ENCODE assay signal across 9 mouse cellular contexts in genomic region chr8:120228781-120229573, GRCm38 (mm10). TPM values are rescaled to one million over a fixed set of nuclear protein-coding genes. Genes with fewer than 3 reads are reported as not detected.
DNase-seq lines count a peak whose midpoint lies in the region; ATAC-seq and TF ChIP-seq lines count a peak whose summit lies in the region.
"Had no signal": no experiment of that assay in that cellular context is flagged by ENCODE, and none has a peak within 500 bp of the region (broad histone marks: within the 10 kb centered on the region; RNA-seq: fewer than 3 reads in every experiment).

No protein-coding gene starts in this region.

- H3K4me2 ChIP-seq in limb, embryonic 14.5 days (replicated peaks; ENCODE audit: low read depth, low read length, severe bottlenecking), result peak overlapping the region; percentile 98

- H3K27ac ChIP-seq in cortical plate, adult 2 months (ENCODE audit: insufficient read depth, low read length), result no peak overlapping the region
- peak overlapping the region; percentile 88 for H3K27ac ChIP-seq in hindbrain, embryonic 10.5 days
- peak overlapping the region; percentile 65 for H3K27ac ChIP-seq in limb, embryonic 14.5 days (replicated peaks; ENCODE audit: low read depth, low read length)

- H3K36me3 ChIP-seq in erythroblast, embryonic 14.5 days (ENCODE audit: control insufficient read depth), result no peaks in the 10 kb centered on the region
- H3K36me3 ChIP-seq in hindbrain, embryonic 10.5 days, result no peaks in the 10 kb centered on the region
- peaks cover 6% of the 10 kb centered on the region; the same call in 1 of the 2 replicates for H3K36me3 ChIP-seq in limb, embryonic 14.5 days (ENCODE audit: control insufficient read depth, insufficient read depth, low read length)

- peak; percentile 17 for DNase-seq in CD4-positive helper T cell, adult 2 months (ENCODE audit: low read depth, low spot score)
- peak; percentile 57 for DNase-seq in hindbrain, embryonic 10.5 days (ENCODE audit: low spot score)
- DNase-seq in limb, embryonic 14.5 days (ENCODE audit: low spot score), result no peak
- DNase-seq in retina, postnatal 1 day, result peak; percentile 75
- no peak for DNase-seq in ovary, postnatal 10 days (ENCODE audit: low spot score)

- TF ChIP-seq POLR2A in cortical plate, adult 2 months (IDR thresholded peaks at IDR 0.05; ENCODE audit: extremely low read depth, insufficient read depth, low read length), result no peak
- TF ChIP-seq POLR2A in limb, embryonic 14.5 days (IDR thresholded peaks at IDR 0.05; ENCODE audit: borderline replicate concordance, extremely low read depth, insufficient read depth, insufficient read length), result no peak

- H3K9ac ChIP-seq in limb, embryonic 14.5 days (ENCODE audit: low read depth, low read length, severe bottlenecking), result peak overlapping the region; percentile 67

- H3K4me1 ChIP-seq in erythroblast, embryonic 14.5 days (ENCODE audit: control insufficient read depth), result peaks cover 3% of the 10 kb centered on the region
- peaks cover 14% of the 10 kb centered on the region for H3K4me1 ChIP-seq in cortical plate, adult 2 months (ENCODE audit: control insufficient read depth, insufficient read depth, low read length)
- peaks cover 96% of the 10 kb centered on the region for H3K4me1 ChIP-seq in hindbrain, embryonic 10.5 days (replicated peaks)
- peaks cover 82% of the 10 kb centered on the region for H3K4me1 ChIP-seq in limb, embryonic 14.5 days (ENCODE audit: control insufficient read depth, insufficient read depth, low read length)

- H3K27me3 ChIP-seq in erythroblast, embryonic 14.5 days (ENCODE audit: control insufficient read depth), result peaks cover 80% of the 10 kb centered on the region
- H3K27me3 ChIP-seq in hindbrain, embryonic 10.5 days (ENCODE audit: insufficient read depth, poor library complexity, severe bottlenecking), result peaks cover 81% of the 10 kb centered on the region
- no peaks in the 10 kb centered on the region for H3K27me3 ChIP-seq in limb, embryonic 14.5 days (ENCODE audit: control insufficient read depth, insufficient read depth, low read length)

- no peak for ATAC-seq in erythroblast, adult 5-6 weeks (replicated peaks; ENCODE audit: low FRiP score, poor library complexity, severe bottlenecking)
- peak; percentile 6; the same call in 1 of the 2 replicates for ATAC-seq in limb, embryonic 14.5 days (ENCODE audit: low FRiP score, low read depth)

- peaks cover 5% of the 10 kb centered on the region; the same call in 1 of the 2 replicates for H3K9me3 ChIP-seq in erythroblast, embryonic 14.5 days (ENCODE audit: control insufficient read depth, low read length)
- no peaks in the 10 kb centered on the region for H3K9me3 ChIP-seq in hindbrain, embryonic 10.5 days
- no peaks in the 10 kb centered on the region for H3K9me3 ChIP-seq in limb, embryonic 14.5 days (ENCODE audit: control insufficient read depth, low read length)

- TF ChIP-seq CTCF in cortical plate, adult 2 months (IDR thresholded peaks at IDR 0.05; ENCODE audit: extremely low read depth, insufficient read depth, low read length), result no peak

- under 1% methylated on average over 125 of the region's 125 CpGs for WGBS in hindbrain, embryonic 10.5 days
- WGBS in limb, embryonic 14.5 days, result 1% methylated on average over 79 of the region's 125 CpGs

- H3K4me3 ChIP-seq in erythroblast, embryonic 14.5 days (replicated peaks), result peak overlapping the region; percentile 39
- peak overlapping the region; percentile 35 for H3K4me3 ChIP-seq in cortical plate, adult 2 months (ENCODE audit: insufficient read depth, low read length)
- H3K4me3 ChIP-seq in hindbrain, embryonic 10.5 days, result peak overlapping the region; percentile 70
- H3K4me3 ChIP-seq in limb, embryonic 14.5 days (replicated peaks; ENCODE audit: low read length), result peak overlapping the region; percentile 66

RNA-seq across cellular contexts. Expression of gene Gse1, which starts 0.7 kb away (rescaled TPM):
- polyA plus RNA-seq in erythroblast, embryonic 14.5 days (2012), result 15.5 and 17.1 TPM in 2 replicates
- total RNA-seq in erythroblast, adult 5-6 weeks (2015; ENCODE audit: low replicate concordance), result 23.2 and 30.0 TPM in 2 replicates
- total RNA-seq in erythroblast, adult 5-6 weeks (2017; ENCODE audit: low replicate concordance), result 37.8 and 38.3 TPM in 2 replicates
- polyA plus RNA-seq in cortical plate, adult 2 months (2012; rRNA removed), result 41.0 and 46.8 TPM in 2 replicates
- polyA plus RNA-seq in hindbrain, embryonic 10.5 days (2016; fragmentation: Nextera tagmentation; extraction: Ambion mirVana), result 14.3 and 22.9 TPM in 2 replicates
- 32.6 and 43.9 TPM in 2 replicates for polyA plus RNA-seq in limb, embryonic 14.5 days (2012; rRNA removed)
- polyA plus RNA-seq in limb, embryonic 14.5 days (2014; fragmentation: Nextera tagmentation; extraction: Ambion mirVana), result 10.2 and 10.3 TPM in 2 replicates

RNA-seq across cellular contexts. Expression of gene Fam92b, which starts 51.7 kb away (rescaled TPM):
- polyA plus RNA-seq in erythroblast, embryonic 14.5 days (2012), result not detected in 2 replicates
- total RNA-seq in erythroblast, adult 5-6 weeks (2015; ENCODE audit: low replicate concordance), result not detected in 2 replicates
- total RNA-seq in erythroblast, adult 5-6 weeks (2017; ENCODE audit: low replicate concordance), result not detected in 2 replicates
- polyA plus RNA-seq in cortical plate, adult 2 months (2012; rRNA removed), result 0.57 and 0.69 TPM in 2 replicates
- 0.95 and 4.1 TPM in 2 replicates for polyA plus RNA-seq in hindbrain, embryonic 10.5 days (2016; fragmentation: Nextera tagmentation; extraction: Ambion mirVana)
- polyA plus RNA-seq in limb, embryonic 14.5 days (2012; rRNA removed), result not detected in 2 replicates
- polyA plus RNA-seq in limb, embryonic 14.5 days (2014; fragmentation: Nextera tagmentation; extraction: Ambion mirVana), result not detected in 2 replicates
- total RNA-seq: MEL had no signal

Comparison
In these comparisons a context has a peak if more than half of its experiments do, and no peak if none do; other contexts are left out.
1. DNase-seq: peak in CD4-positive helper T cell, adult 2 months (single experiment), hindbrain, embryonic 10.5 days (single experiment) and retina, postnatal 1 day (single experiment); none in limb, embryonic 14.5 days (single experiment) and ovary, postnatal 10 days (single experiment).
2. Peak in every context shown above with its lines, with median percentiles within 50 percentile points of each other: H3K4me3 ChIP-seq.